Mouse (Mus musculus): ENCODE measurements at regions not wholly inside any gene's neighbourhood (a gene's known extent, or its start where the extent isn't known, plus 50 kb on each side); places are given as distances from the start of the nearest gene placed in this dataset.

- no peak for DNase-seq (ENCODE audit: low spot score)
These were observed 233.9 kb downstream of the Ube2cbp start for GRCm38 (mm10) chr9:86230673-86231350.

DNA sequence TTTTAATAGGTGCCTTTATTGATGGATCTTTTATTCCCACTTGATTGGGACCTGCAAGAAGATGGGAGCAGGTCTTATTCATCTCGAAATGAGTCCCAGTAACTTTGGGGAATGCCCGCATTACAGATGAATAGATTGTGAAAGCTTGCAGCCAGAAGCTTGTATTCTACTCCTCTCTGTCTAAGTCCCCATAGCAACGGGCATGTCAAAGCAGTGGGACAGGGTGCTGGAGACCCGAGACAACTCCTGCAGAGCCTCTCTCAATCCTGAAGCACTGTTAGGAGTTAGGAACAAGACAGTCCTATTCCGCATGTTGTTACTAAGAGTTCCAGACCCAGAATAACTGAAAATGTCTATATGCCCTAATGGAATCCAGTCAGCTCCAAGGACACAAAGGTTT is 233.1 kb downstream of the Ube2cbp start:
- no peak for DNase-seq (ENCODE audit: low spot score)

GRCm38 (mm10) chr9:86232174-86232573 is 232.6 kb downstream of the Ube2cbp start:
- no peak for DNase-seq (ENCODE audit: low spot score)

GRCm38 (mm10) chr9:86233775-86234174 is 231.0 kb downstream of the Ube2cbp start:
- DNase-seq (ENCODE audit: low spot score) = no peak

DNA sequence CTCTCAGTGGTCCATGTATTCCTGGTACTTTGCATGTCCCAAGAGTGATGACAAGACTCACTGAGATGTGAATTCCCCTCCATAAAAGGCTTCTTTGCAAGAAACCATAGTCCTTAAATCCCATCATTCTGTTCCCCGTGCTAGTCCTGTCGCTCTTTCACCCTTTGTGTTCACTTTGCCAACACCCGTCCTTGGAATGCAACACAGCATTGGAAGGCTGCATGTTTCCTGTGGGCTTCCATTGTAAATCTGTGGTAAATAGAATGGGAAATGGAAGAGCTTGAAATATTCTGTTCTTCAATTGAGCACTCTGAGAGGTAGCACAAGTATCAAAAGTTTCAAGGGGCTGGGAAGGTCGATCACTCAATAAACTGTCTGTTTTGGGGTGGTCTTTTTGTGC is 226.1 kb downstream of the Ube2cbp start:
- no peak for DNase-seq (ENCODE audit: low spot score)

- no peak for DNase-seq (ENCODE audit: low spot score)
These were observed 224.5 kb downstream of the Ube2cbp start for GRCm38 (mm10) chr9:86240287-86240686.

GRCm38 (mm10) chr9:86240896-86241295 is 223.9 kb downstream of the Ube2cbp start:
- no peak for DNase-seq (ENCODE audit: low spot score)

- no peak for DNase-seq (ENCODE audit: low spot score)
These were observed 214.6 kb downstream of the Ube2cbp start for GRCm38 (mm10) chr9:86250197-86250596.

DNA sequence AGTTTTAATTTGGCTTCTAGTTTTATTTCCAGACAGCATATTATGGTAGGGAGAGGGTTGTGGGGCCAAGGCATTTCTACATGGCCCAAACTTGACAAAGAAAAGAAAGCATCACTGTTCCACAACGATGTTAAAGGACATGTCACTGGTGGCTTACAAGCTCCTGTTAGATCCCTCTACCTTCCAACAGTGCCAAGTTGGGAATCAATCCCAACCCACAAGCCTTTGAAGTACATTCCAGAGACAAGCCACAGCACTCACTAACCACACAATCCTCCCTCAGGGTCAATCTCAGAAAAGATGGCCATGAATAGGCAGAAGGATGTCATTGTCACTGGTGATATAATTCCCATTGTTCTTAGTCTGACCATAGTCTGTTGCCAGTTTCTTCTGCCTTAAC is 213.4 kb downstream of the Ube2cbp start:
- no peak for DNase-seq (ENCODE audit: low spot score)

Data from adipocyte (in vitro differentiated cells).